In genomic region chr19:31811371-31811770, GRCm38 (mm10) we compare ENCODE assay signal across 12 mouse cellular contexts. TPM values are rescaled to one million over a fixed set of nuclear protein-coding genes. Genes with fewer than 3 reads are reported as not detected.
DNase-seq lines count a peak whose midpoint lies in the region; ATAC-seq and TF ChIP-seq lines count a peak whose summit lies in the region.
"Had no signal": no experiment of that assay in that cellular context is flagged by ENCODE, and none has a peak within 500 bp of the region (broad histone marks: within the 10 kb centered on the region; RNA-seq: fewer than 3 reads in every experiment).

No protein-coding gene starts in this region.

- no peak overlapping the region for H3K27ac ChIP-seq in kidney, postnatal 0 days
- H3K27ac ChIP-seq in CH12.LX (ENCODE audit: insufficient read depth, low read depth) (no peak overlapping the region), ES-E14 (ENCODE audit: insufficient read depth, low read depth, low read length, poor library complexity, severe bottlenecking) (no peak overlapping the region)
- H3K27ac ChIP-seq: forebrain, embryonic 12.5 days; hindbrain, embryonic 15.5 days had no signal

- H3K4me2 ChIP-seq in kidney, postnatal 0 days (ENCODE audit: low read length): no peak overlapping the region
- H3K4me2 ChIP-seq in CH12.LX (ENCODE audit: insufficient read depth, low read depth, poor library complexity, severe bottlenecking): no peak overlapping the region
- H3K4me2 ChIP-seq: forebrain, embryonic 12.5 days; hindbrain, embryonic 15.5 days had no signal

- peak; percentile 73 for TF ChIP-seq CTCF in kidney, postnatal 0 days (IDR thresholded peaks at IDR 0.05; ENCODE audit: low read depth)
- TF ChIP-seq CTCF in CH12.LX (conservative IDR thresholded peaks at IDR 0.05 in 1 of 2, IDR thresholded peaks at IDR 0.05 in 1 of 2; ENCODE audit: low read depth in 2 of 2, low read length in 2 of 2): peak in 1 of 2 experiments; percentile 51; a peak in 2 of 4 replicates

- no peak overlapping the region for H3K4me3 ChIP-seq in kidney, postnatal 0 days (replicated peaks; ENCODE audit: low read depth, low read length)
- no peak overlapping the region for H3K4me3 ChIP-seq in CH12.LX (replicated peaks in 1 of 3; ENCODE audit: low read depth in 2 of 3, low read length in 2 of 3, poor library complexity in 1 of 3)
- H3K4me3 ChIP-seq in ES-E14 (ENCODE audit: insufficient read depth in 1 of 2, low read depth in 1 of 2, low read length in 2 of 2, poor library complexity in 1 of 2, severe bottlenecking in 1 of 2): no peak overlapping the region
- H3K4me3 ChIP-seq: forebrain, embryonic 12.5 days; hindbrain, embryonic 15.5 days had no signal

- no peak for TF ChIP-seq POLR2A in CH12.LX (IDR thresholded peaks at IDR 0.05; ENCODE audit: low read depth, low read length)

- DNase-seq in kidney, postnatal 0 days (ENCODE audit: low spot score): peak; percentile 71
- no peak for DNase-seq in kidney, postnatal 4 days
- DNase-seq in CH12.LX (ENCODE audit: extremely low read depth) (peak; percentile 30), ES-E14 (ENCODE audit: low read depth, low spot score) (peak; percentile 48)
- DNase-seq in embryo, embryonic 11.5 days (ENCODE audit: low read depth, low spot score): peak; percentile 8
- DNase-seq in right cerebral cortex, adult 2 months (ENCODE audit: low spot score in 2 of 2): no peak
- DNase-seq in gastrocnemius, adult 8-10 months (ENCODE audit: low spot score in 2 of 2): no peak
- no peak for DNase-seq in layer of hippocampus, adult 8-10 months (ENCODE audit: low spot score in 2 of 2)
- DNase-seq: thymus, postnatal 25 days had no signal

- no peaks in the 10 kb centered on the region for H3K79me2 ChIP-seq in CH12.LX (replicated peaks; ENCODE audit: control insufficient read depth, extremely low read depth, insufficient read depth, poor library complexity, severe bottlenecking)

- no peaks in the 10 kb centered on the region for H3K4me1 ChIP-seq in kidney, postnatal 0 days (replicated peaks; ENCODE audit: insufficient read depth, low read length)
- H3K4me1 ChIP-seq in CH12.LX (ENCODE audit: control insufficient read depth in 1 of 2, insufficient read depth in 2 of 2) (no peaks in the 10 kb centered on the region), ES-E14 (ENCODE audit: control insufficient read depth in 2 of 2, insufficient read depth in 2 of 2, low read length in 2 of 2, poor library complexity in 1 of 2) (no peaks in the 10 kb centered on the region)
- H3K4me1 ChIP-seq: forebrain, embryonic 12.5 days; hindbrain, embryonic 15.5 days had no signal

- dilution Hi-C loops in CH12.LX (cut with MboI; ENCODE audit: extremely low pct_ligation_motif_present, extremely low pct_unique_long_range_greater_than_20kb, low sequenced_read_pairs): no loop called here

- 23% methylated on average over 5 of the region's 5 CpGs for WGBS in kidney, postnatal 0 days

- no peak overlapping the region for H3K9ac ChIP-seq in kidney, postnatal 0 days (ENCODE audit: low read depth, low read length)
- no peak overlapping the region for H3K9ac ChIP-seq in CH12.LX (ENCODE audit: insufficient read depth, low read depth)
- no peak overlapping the region for H3K9ac ChIP-seq in ES-E14 (ENCODE audit: insufficient read depth, low read depth, low read length, poor library complexity, severe bottlenecking)
- H3K9ac ChIP-seq: forebrain, embryonic 12.5 days; hindbrain, embryonic 15.5 days had no signal

- TF ChIP-seq EP300 in CH12.LX (IDR thresholded peaks at IDR 0.05; ENCODE audit: low read length): no peak

- peak; percentile 38 for TF ChIP-seq RAD21 in CH12.LX (IDR thresholded peaks at IDR 0.05; ENCODE audit: low read depth, low read length)

- in situ Hi-C loops in CH12.LX (cut with MboI; ENCODE audit: low pct_ligation_motif_present, low pct_unique_long_range_greater_than_20kb, low sequenced_read_pairs): no loop called here
- in situ Hi-C loops in ES-E14 (cut with MboI; ENCODE audit: low sequenced_read_pairs in 2 of 2, unreplicated experiment in 2 of 2): no loop called here

- H3K36me3 ChIP-seq in kidney, postnatal 0 days (ENCODE audit: insufficient read depth, low read length): no peaks in the 10 kb centered on the region
- H3K36me3 ChIP-seq in CH12.LX (replicated peaks in 1 of 2; ENCODE audit: control insufficient read depth in 1 of 2, insufficient read depth in 1 of 2, low read length in 1 of 2): no peaks in the 10 kb centered on the region
- H3K36me3 ChIP-seq in ES-E14 (ENCODE audit: control insufficient read depth, insufficient read depth, low read length, poor library complexity, severe bottlenecking): no peaks in the 10 kb centered on the region
- H3K36me3 ChIP-seq: forebrain, embryonic 12.5 days; hindbrain, embryonic 15.5 days had no signal

- no peaks in the 10 kb centered on the region for H3K9me3 ChIP-seq in kidney, postnatal 0 days (replicated peaks; ENCODE audit: low read length)
- H3K9me3 ChIP-seq in CH12.LX (replicated peaks; ENCODE audit: low read length): no peaks in the 10 kb centered on the region
- H3K9me3 ChIP-seq in ES-E14 (ENCODE audit: control insufficient read depth, insufficient read depth, low read depth, low read length): no peaks in the 10 kb centered on the region
- H3K9me3 ChIP-seq: forebrain, embryonic 12.5 days; hindbrain, embryonic 15.5 days had no signal

- no peaks in the 10 kb centered on the region for H3K27me3 ChIP-seq in kidney, postnatal 0 days (ENCODE audit: insufficient read depth, low read length)
- no peaks in the 10 kb centered on the region for H3K27me3 ChIP-seq in CH12.LX (replicated peaks)
- H3K27me3 ChIP-seq: forebrain, embryonic 12.5 days; hindbrain, embryonic 15.5 days had no signal

- ATAC-seq in kidney, postnatal 0 days (replicated peaks; ENCODE audit: low FRiP score, low read depth): no peak

TF ChIP-seq in CH12.LX, 34 proteins besides CTCF, POLR2A, EP300 and RAD21:
- no peak for TF ChIP-seq ZMIZ1 (IDR thresholded peaks at IDR 0.05; ENCODE audit: low read depth, low read length)
- TF ChIP-seq ELF1 (IDR thresholded peaks at IDR 0.05; ENCODE audit: low read depth, low read length): no peak
- no peak for TF ChIP-seq ETS1 (conservative IDR thresholded peaks at IDR 0.05; ENCODE audit: low read depth, low read length)
- TF ChIP-seq GABPA (IDR thresholded peaks at IDR 0.05; ENCODE audit: insufficient replicate concordance, low read depth, low read length): no peak
- no peak for TF ChIP-seq E2F4 (IDR thresholded peaks at IDR 0.05; ENCODE audit: insufficient replicate concordance, low read depth, low read length)
- no peak for TF ChIP-seq UBTF (IDR thresholded peaks at IDR 0.05; ENCODE audit: low read depth, low read length)

TF ChIP-seq in ES-E14, 5 proteins besides CTCF, POLR2A, EP300 and RAD21:
- TF ChIP-seq ZNF384 (IDR thresholded peaks at IDR 0.05; ENCODE audit: low read depth, low read length): no peak

RNA-seq across cellular contexts. Expression of gene Prkg1, which starts 46.5 kb away (rescaled TPM):
- 2.3 and 2.8 TPM in 2 replicates for polyA plus RNA-seq in kidney, postnatal 0 days (2015; fragmentation: Nextera tagmentation; extraction: Ambion mirVana)
- total RNA-seq in CH12.LX (2012; rRNA removed) (not detected in 2 replicates), CH12.LX (2014; rRNA removed) (not detected in 2 replicates), ES-E14 (2012; rRNA removed) (0.37 and 1.5 TPM in 2 replicates)
- not detected in 2 replicates for polyA plus RNA-seq in CH12.LX (2012; ENCODE audit: insufficient read length, low read depth)
- total RNA-seq in gastrocnemius, adult 8-10 months (2022): 10 to 100 TPM; 17.2 to 37.1 (median 29.4) TPM
- 10 to 100 TPM; 20.0 to 24.2 (median 21.2) TPM for total RNA-seq in layer of hippocampus, adult 8-10 months (2022)

RNA-seq across cellular contexts. Expression of gene A1cf, which starts 57.2 kb away (rescaled TPM):
- polyA plus RNA-seq in kidney, postnatal 0 days (2015; fragmentation: Nextera tagmentation; extraction: Ambion mirVana): 2.0 and 2.3 TPM in 2 replicates
- total RNA-seq in CH12.LX (2012; rRNA removed) (not detected in 2 replicates), CH12.LX (2014; rRNA removed) (not detected in 2 replicates), ES-E14 (2012; rRNA removed) (not detected in 2 replicates)
- polyA plus RNA-seq in CH12.LX (2012; ENCODE audit: insufficient read length, low read depth): not detected in 2 replicates
- total RNA-seq in gastrocnemius, adult 8-10 months (2022): not detected
- not detected for total RNA-seq in layer of hippocampus, adult 8-10 months (2022)
- total RNA-seq: left cerebral cortex, postnatal 25 days had no signal
- polyA plus RNA-seq: forebrain, embryonic 12.5 days; hindbrain, embryonic 15.5 days had no signal

Comparison
In these comparisons a context has a peak if more than half of its experiments do, and no peak if none do; other contexts are left out.
1. DNase-seq: peak in kidney, postnatal 0 days (single experiment), CH12.LX (single experiment), ES-E14 (single experiment) and embryo, embryonic 11.5 days (single experiment); none in kidney, postnatal 4 days (0 of 2), right cerebral cortex, adult 2 months (0 of 2), gastrocnemius, adult 8-10 months (0 of 2) and layer of hippocampus, adult 8-10 months (0 of 2).